Mouse (Mus musculus) midbrain, embryonic 10.5 days (tissue): ENCODE data around the gene Ncoa3. TPM values are rescaled to one million over a fixed set of nuclear protein-coding genes. Genes with fewer than 3 reads are reported as not detected.

ENCODE experiments used
- DNase-seq: peaks from one replicate; pipeline ENCODE4 v3.0.0-alpha.2; 2017; ENCODE audit warnings: low spot score
- H3K27ac ChIP-seq: fragments of 300-500 bp; sonication (generic); replicated peaks from 2 replicates; pipeline ENCODE4 v1.5.1; 2016; ENCODE audit warnings: mild to moderate bottlenecking
- H3K27me3 ChIP-seq: fragments of 300-500 bp; sonication (generic); 2 replicates; pipeline ENCODE4 v1.6.1; 2016; ENCODE audit warnings: low read depth, mild to moderate bottlenecking; ENCODE audit not compliant: poor library complexity, severe bottlenecking
- H3K36me3 ChIP-seq: fragments of 300-500 bp; sonication (generic); 2 replicates; pipeline ENCODE4 v1.6.1; 2016; ENCODE audit warnings: mild to moderate bottlenecking, moderate library complexity
- H3K4me1 ChIP-seq: fragments of 300-500 bp; sonication (generic); 2 replicates; pipeline ENCODE4 v1.6.1; 2016
- H3K4me3 ChIP-seq: fragments of 300-500 bp; sonication (generic); 2 replicates; pipeline ENCODE4 v1.5.1; 2016; ENCODE audit warnings: mild to moderate bottlenecking, moderate library complexity
- H3K9me3 ChIP-seq: fragments of 300-500 bp; sonication (generic); replicated peaks from 2 replicates; pipeline ENCODE4 v1.6.1; 2016; ENCODE audit warnings: mild to moderate bottlenecking
- WGBS: fragments of 180-500 bp; shearing (Covaris S2); methylation state at CpG from one replicate; pipeline ENCODE4 v1.1.7; 2016; 5-methylcytosine and 5-hydroxymethylcytosine counted together
- polyA plus RNA-seq: library from polyadenylated mRNA; unstranded; fragments of >200 nt; fragmentation: Nextera tagmentation; extraction: Ambion mirVana; gene quantifications from 2 replicates; pipeline ENCODE4 v1.2.1, GENCODE M21; 2016

Ncoa3 gene
- polyA plus RNA-seq, 1 experiment from 2014 or later, result 15.2 TPM

DNA sequence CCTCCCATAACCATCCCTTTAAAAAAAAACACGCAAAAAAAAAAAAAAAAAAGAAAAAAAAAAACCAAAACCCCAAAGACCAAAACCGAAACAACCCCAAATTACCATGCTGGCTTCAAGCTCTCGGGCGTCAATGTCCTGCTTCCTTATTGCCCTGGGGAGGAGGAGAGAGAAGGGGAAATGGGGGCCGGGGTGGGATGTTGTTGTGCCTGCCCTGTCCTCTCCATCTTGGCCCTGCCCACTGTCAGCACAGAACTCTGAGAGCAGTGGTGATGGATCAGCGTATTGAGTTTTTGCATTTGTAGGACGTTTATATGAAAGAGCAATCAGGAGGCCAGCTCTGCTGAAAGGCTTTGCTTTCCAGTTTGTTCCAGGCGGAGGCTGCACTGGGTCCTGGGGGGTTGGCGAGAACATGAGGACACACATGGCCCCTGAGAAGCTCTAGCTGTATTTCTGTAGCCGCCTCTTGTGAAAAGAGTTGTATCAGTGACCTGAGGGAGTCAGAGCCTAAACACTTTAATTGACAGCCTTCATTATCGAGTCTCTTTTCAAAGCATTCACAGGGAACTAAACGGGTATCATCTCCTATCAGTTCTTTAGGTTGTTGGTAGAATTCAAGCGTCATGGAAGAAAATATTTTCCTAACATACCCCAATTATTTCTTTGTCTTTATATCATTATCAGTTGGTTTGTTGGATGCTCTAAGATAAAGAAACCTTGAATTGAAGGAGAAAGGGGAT lies 38.0 kb downstream of the Ncoa3 start:
- H3K27ac ChIP-seq, result peak overlapping the region; percentile 80
- no peaks in the 10 kb centered on the region for H3K9me3 ChIP-seq
- WGBS, result 17% methylated on average over 13 of the region's 13 CpGs
- no peaks in the 10 kb centered on the region for H3K27me3 ChIP-seq
- peaks cover 42% of the 10 kb centered on the region for H3K4me1 ChIP-seq
- H3K4me3 ChIP-seq, result peak overlapping the region; percentile 36
- peaks cover 5% of the 10 kb centered on the region; the same call in 1 of the 2 replicates for H3K36me3 ChIP-seq
- peak; percentile 24 for DNase-seq

DNA sequence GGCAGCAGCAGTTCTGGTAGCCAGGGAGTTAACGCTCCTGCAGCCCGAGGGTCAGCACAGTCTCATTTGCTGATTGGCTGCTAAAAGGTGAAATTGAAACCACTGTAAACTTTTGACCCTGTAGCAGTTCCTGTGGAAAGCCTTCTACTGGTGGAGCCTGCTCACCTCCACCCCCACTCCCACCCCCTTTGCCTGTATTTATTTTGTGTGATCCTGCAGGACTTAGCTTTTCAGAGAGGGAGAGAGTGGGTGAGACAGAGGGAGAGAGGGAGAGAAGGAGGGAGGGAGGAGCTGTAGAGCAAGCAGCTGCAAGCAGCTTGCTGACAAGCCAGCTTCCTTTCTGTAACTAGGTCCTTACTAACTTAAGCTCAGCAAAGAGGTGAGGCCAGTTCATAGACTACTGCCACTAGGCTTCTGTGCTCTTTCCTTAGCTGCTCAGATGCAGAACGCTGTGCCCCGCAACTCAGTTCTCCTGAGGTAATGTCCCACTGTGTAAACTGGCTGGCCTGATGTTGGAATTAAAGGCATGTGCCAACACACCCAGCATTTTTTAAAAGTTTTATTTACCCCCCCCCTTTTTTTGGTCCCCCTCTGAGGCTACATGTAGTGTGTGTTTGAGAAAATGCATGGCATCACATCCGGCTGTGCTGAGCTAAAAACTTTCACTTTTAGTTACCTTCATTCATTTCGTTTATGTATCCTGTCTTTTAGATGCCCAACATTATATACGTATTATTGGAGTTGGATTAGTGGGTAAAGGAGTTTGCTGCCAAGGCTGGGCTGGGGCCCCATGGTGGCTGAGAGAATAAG lies 38.9 kb downstream of the Ncoa3 start:
- Histone ChIP-seq H3K36me3 (peaks cover 8% of the 10 kb centered on the region), H3K9me3 (no peaks in the 10 kb centered on the region), H3K4me3 (peak overlapping the region; percentile 36), H3K27ac (peak overlapping the region; percentile 80), H3K4me1 (peaks cover 42% of the 10 kb centered on the region), H3K27me3 (no peaks in the 10 kb centered on the region)
- DNase-seq, result peak; percentile 52
- WGBS, result 41% methylated on average over 7 of the region's 7 CpGs

DNA sequence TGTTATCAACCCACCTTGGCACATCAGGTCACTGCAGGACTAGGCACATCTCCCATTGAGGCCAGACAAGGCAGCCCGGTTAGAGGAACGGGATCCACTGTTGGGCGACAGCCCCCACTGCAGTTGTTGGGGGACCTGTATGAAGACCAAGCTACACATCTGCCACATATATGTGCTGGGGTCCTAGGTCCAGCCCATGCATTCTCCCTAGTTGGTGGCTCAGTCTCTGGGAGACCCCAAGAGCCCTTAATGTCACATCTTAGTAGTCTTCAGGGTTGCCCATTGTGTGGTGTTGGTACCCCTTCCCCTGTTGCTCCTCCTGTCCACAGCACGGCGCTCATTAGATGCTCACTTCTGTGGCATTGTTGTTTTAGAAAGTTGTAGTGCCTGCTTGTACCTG lies 40.2 kb downstream of the Ncoa3 start:
- Histone ChIP-seq H3K4me1 (peaks cover 42% of the 10 kb centered on the region), H3K27me3 (no peaks in the 10 kb centered on the region), H3K4me3 (no peak overlapping the region), H3K36me3 (peaks cover 14% of the 10 kb centered on the region), H3K27ac (no peak overlapping the region), H3K9me3 (no peaks in the 10 kb centered on the region)
- no peak for DNase-seq
- 93% methylated on average over 5 of the region's 5 CpGs for WGBS

DNA sequence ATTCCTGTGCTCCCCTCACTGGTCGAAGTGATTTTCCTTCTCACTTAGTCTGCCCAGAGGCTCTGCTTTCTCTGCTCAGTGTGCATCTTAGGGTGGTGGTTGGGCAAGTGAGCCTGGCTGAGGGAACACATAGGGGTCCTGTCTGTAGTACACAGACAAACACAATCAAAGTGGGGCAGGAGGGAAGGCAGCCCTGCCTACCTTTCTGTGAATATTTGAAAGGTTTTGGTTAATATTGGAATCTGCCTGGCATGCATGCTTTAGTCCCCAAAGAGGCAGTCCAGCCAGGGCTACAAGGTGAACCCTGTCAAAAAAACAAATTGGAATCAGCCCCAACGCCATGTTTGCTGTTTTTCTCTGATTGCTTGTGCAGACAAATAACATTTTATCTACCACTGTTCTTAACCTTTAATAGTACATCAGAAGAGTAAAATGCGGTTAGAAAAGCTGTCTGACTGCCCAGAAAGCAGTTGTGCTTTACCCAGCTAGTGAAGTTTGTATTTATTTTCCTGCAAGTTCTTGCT lies 42.6 kb downstream of the Ncoa3 start:
- DNase-seq, result no peak
- Histone ChIP-seq H3K27me3 (no peaks in the 10 kb centered on the region), H3K36me3 (peaks cover 14% of the 10 kb centered on the region), H3K9me3 (no peaks in the 10 kb centered on the region), H3K4me1 (peaks cover 30% of the 10 kb centered on the region), H3K4me3 (no peak overlapping the region), H3K27ac (peak overlapping the region; percentile 52; the same call in 1 of the 2 replicates)
- WGBS, result 76% methylated on average over 3 of the region's 3 CpGs

DNA sequence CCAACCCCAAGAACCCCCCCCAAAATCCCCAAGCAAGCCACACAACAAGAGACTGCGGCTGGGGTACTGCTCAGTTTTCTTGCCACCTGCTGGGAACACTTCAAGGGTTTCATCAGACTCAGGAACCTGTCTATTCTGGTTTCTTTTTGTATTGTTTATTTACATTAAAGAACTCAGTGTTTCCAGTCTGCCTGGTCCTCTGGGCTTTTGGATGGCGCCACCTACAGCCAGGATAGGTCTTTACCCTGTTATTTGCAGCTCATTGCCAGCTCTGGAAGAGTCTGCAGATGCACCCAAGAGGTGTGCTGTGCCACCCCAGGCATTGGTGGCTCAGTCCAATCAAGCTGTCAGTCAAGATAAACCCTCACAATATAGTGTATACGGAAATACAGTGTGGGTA lies 43.3 kb downstream of the Ncoa3 start:
- WGBS, result 67% methylated on average over 3 of the region's 3 CpGs
- no peak for DNase-seq

DNA sequence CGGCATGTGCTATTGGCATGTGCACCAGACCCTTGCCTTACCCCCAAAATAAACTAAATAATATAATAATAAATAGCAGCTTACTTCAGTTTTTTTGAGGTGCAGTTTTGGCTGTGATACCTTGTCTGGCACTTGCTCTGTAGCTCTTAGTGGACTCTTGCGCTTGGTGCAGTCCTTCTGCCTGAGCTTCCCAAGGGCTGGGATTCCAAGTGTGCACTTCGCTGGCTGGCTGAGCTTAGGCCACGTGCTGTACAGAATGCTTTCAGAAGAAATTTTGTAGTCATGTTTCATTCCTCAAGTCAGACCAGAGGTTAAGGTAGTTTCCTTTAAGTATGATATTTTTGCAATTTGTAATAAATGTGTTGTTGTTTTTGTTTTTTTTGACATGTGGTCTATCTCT lies 47.2 kb downstream of the Ncoa3 start:
- peaks cover 20% of the 10 kb centered on the region for H3K4me1 ChIP-seq
- H3K9me3 ChIP-seq, result no peaks in the 10 kb centered on the region
- no peak overlapping the region for H3K4me3 ChIP-seq
- DNase-seq, result no peak
- 89% methylated on average over 4 of the region's 4 CpGs for WGBS
- no peak overlapping the region for H3K27ac ChIP-seq
- peaks cover 14% of the 10 kb centered on the region for H3K36me3 ChIP-seq
- H3K27me3 ChIP-seq, result no peaks in the 10 kb centered on the region

More for the DNA sequence above, 43.3 kb downstream of the Ncoa3 start:
- Histone ChIP-seq H3K27ac (no peak overlapping the region), H3K36me3 (peaks cover 14% of the 10 kb centered on the region), H3K27me3 (no peaks in the 10 kb centered on the region), H3K9me3 (no peaks in the 10 kb centered on the region), H3K4me3 (no peak overlapping the region), H3K4me1 (peaks cover 23% of the 10 kb centered on the region)

DNA sequence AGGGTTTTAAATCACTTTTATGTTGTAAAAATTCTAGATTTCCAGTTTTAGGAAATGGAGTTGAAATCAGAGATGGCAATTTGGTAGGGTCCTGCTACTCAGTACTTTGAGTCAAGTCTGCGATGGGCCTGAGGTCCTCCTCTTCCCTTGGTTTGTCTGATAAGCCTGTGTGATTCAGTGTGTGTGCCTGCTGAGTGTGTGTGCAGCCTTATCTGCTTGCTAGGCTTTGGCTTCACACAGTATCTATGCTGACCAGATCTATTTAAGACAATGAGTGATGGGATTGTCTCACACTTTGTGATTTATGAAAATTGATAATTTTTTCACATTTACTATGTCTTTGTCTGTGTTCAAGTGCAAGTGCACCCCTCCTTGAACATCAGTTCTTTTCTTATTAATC lies 50.1 kb downstream of the Ncoa3 start:
- Histone ChIP-seq H3K4me1 (peaks cover 16% of the 10 kb centered on the region), H3K27me3 (no peaks in the 10 kb centered on the region), H3K9me3 (no peaks in the 10 kb centered on the region), H3K4me3 (no peak overlapping the region), H3K27ac (no peak overlapping the region), H3K36me3 (peaks cover 5% of the 10 kb centered on the region)
- no peak for DNase-seq
- WGBS, result 93% methylated on average over 1 of the region's 1 CpGs

DNA sequence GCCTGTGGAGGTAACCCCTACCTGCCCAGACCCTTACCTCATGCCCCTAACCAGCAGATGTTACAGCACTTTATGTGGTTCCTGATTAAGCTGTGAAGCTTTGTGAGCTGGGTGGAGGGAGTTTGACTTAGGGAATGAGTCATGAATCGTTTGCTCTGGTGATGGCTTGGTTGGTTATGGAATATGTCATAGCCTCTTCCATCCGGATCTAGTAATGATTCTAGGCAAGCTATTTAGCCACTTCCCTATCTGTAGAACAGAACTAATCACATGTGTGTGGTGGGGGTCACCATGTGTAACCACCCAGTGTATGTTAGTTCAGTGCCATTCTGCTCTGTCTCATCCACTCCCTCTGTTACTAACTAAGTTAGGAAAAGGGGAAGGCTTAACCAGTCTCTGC lies 52.6 kb downstream of the Ncoa3 start:
- no peak overlapping the region for H3K27ac ChIP-seq
- H3K36me3 ChIP-seq, result peaks cover 29% of the 10 kb centered on the region
- H3K4me3 ChIP-seq, result no peak overlapping the region
- 88% methylated on average over 2 of the region's 2 CpGs for WGBS
- peaks cover 16% of the 10 kb centered on the region for H3K4me1 ChIP-seq
- DNase-seq, result no peak
- H3K9me3 ChIP-seq, result no peaks in the 10 kb centered on the region
- H3K27me3 ChIP-seq, result no peaks in the 10 kb centered on the region

DNA sequence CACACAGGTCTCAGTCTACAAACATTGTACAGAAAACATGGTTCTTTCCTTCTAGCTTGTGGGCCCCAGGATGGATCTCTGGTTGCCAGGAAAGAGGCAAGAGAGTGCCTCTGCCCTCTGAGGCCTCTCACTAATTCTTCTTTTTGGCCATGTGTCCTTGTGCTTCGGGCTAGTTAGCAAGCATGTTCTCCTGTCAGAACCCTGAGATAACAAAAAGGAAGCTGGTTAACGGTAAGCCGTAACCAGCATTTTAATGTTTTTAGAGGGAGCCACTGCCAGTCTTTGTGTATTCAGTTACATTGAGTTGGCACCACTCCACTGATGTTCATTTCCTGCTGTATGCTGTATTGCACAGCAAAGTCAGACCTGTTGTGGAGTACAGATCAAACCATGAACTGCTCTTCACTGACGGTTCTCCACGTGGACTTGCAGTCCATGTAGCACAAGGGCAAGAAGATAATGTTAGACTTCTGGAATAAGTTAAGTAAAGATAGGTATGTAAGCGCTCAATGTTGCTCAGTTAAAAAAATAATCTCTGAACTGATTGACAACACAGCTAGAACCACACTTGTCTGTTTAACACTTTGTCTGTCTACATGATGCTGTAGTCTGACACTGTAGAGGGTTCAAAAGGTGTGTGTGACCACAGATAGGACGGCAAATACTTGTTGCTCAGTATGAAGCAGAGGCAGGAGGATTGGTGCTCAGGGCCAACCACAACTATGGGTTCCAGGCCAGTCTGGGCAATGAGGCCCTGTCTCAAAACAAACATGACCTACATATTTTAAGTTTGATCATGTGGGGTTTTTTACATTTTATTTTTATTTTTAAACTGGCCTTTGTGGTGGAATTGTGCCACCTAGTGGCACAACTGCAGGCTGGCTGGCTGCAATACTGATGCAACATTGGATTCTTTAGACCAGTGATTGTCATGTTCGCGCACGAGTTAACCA lies 53.4 kb downstream of the Ncoa3 start:
- WGBS, result 83% methylated on average over 10 of the region's 10 CpGs
- H3K27me3 ChIP-seq, result no peaks in the 10 kb centered on the region
- H3K36me3 ChIP-seq, result peaks cover 37% of the 10 kb centered on the region
- no peak for DNase-seq
- peaks cover 14% of the 10 kb centered on the region for H3K4me1 ChIP-seq
- H3K27ac ChIP-seq, result no peak overlapping the region
- H3K4me3 ChIP-seq, result no peak overlapping the region
- H3K9me3 ChIP-seq, result no peaks in the 10 kb centered on the region

DNA sequence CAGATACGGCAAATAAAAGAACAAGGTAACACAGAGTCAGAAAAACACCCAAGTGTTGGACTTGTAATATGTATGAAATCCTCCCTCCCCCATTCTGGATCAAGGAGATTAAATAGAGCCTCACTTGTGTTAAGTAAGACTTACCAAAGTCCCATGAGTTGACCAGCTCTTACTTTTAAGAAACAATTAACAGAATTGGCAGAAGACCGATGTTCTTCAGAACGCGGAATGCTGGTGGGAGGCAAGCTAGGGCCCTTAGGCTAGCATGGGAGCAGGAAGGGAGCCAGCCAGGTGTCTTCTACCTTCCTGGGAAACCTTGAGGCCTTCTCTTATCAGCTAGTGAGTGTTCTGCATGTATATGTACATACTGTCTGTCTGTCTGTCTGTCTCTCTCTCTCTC lies 55.5 kb downstream of the Ncoa3 start:
- 96% methylated on average over 4 of the region's 4 CpGs for WGBS
- no peak overlapping the region for H3K27ac ChIP-seq
- peaks cover 58% of the 10 kb centered on the region for H3K36me3 ChIP-seq

DNA sequence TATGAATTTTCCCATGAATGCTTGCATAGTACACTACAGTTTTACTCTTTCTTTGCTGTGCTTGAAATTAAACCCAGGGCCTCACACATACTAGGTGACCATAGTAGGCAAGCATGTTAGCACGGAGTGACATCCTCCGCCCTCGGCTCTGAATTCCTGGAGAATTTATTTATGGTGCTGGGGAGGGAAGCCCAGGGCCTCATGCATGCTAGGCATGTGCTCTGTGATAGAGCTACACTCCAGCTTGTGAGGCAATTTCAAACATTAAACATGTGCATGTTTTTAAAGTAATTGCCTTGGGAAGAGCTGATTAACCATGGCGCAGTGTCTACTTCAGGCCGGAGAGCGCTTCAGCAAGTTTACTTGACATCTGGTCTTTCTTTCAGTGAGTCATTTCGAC lies 56.4 kb downstream of the Ncoa3 start:
- H3K4me3 ChIP-seq, result no peak overlapping the region
- H3K27ac ChIP-seq, result no peak overlapping the region
- H3K36me3 ChIP-seq, result peaks cover 67% of the 10 kb centered on the region
- H3K4me1 ChIP-seq, result no peaks in the 10 kb centered on the region
- 94% methylated on average over 7 of the region's 7 CpGs for WGBS
- no peaks in the 10 kb centered on the region for H3K9me3 ChIP-seq
- H3K27me3 ChIP-seq, result no peaks in the 10 kb centered on the region
- DNase-seq, result no peak

More for the DNA sequence above, 55.5 kb downstream of the Ncoa3 start:
- DNase-seq, result no peak
- H3K4me3 ChIP-seq, result no peak overlapping the region
- no peaks in the 10 kb centered on the region for H3K27me3 ChIP-seq
- no peaks in the 10 kb centered on the region for H3K4me1 ChIP-seq
- no peaks in the 10 kb centered on the region for H3K9me3 ChIP-seq

DNA sequence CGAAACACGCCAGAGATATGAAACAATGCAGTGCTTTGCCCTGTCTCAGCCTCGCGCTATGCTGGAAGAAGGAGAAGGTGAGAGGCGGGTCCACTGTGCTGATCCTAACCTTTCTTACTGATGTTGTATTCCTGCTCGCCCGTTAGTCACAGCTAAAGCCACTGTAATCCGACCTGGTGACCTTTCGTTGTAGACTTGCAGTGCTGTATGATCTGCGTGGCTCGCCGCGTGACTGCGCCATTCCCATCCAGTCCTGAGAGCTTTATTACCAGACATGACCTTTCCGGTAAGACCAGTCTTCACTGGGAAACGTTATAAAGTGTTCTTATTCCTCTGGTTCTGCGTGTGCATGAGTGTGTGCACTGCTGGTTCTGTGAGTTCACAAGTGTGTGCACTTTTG lies 59.0 kb downstream of the Ncoa3 start:
- WGBS, result 93% methylated on average over 17 of the region's 17 CpGs
- H3K36me3 ChIP-seq, result peaks cover 93% of the 10 kb centered on the region

More for the DNA sequence above, 59.0 kb downstream of the Ncoa3 start:
- no peaks in the 10 kb centered on the region for H3K9me3 ChIP-seq
- no peak overlapping the region for H3K4me3 ChIP-seq
- no peaks in the 10 kb centered on the region for H3K27me3 ChIP-seq
- no peak overlapping the region for H3K27ac ChIP-seq
- no peak for DNase-seq
- H3K4me1 ChIP-seq, result no peaks in the 10 kb centered on the region
